Mouse (Mus musculus) small intestine, adult 2 months (tissue): ENCODE measurements at regions not wholly inside any gene's neighbourhood (a gene's known extent, or its start where the extent isn't known, plus 50 kb on each side); places are given as distances from the start of the nearest gene placed in this dataset.

Source experiments
- CTCF ChIP-seq: fragments of 200-500 bp; IDR thresholded peaks from 2 replicates; pipeline ENCODE4 v1.5.1; 2012; ENCODE audit warnings: low read depth, mild to moderate bottlenecking, control low read depth, inconsistent platforms, low read length, moderate library complexity, mixed read lengths; ENCODE audit not compliant: insufficient replicate concordance, insufficient read length; ENCODE audit errors: extremely low read depth
- POLR2A ChIP-seq: fragments of 200-500 bp; IDR thresholded peaks from 2 replicates; pipeline ENCODE4 v1.6.1; 2012; ENCODE audit warnings: low read depth, mild to moderate bottlenecking, control low read depth, inconsistent platforms, low read length, moderate library complexity

DNA sequence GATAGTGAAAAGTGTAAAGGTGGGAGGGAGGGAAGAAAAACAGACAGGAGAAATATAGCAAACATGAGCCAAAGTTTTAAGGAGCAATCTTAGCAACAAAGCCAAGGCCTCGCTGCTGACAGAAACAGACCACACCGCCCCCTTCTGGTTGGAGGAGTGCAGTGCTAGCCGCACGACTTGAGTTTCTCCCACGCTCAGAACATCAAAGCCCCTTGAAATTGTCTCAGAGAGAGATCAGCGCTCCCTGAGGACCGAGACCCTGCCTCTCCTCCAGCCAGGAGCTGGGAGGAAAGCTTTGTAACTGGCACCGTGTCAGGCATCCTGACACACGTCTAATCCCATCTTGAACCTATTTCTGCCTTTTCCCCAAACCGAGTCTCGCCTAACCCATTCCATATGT is 216.4 kb downstream of the Rplp1 start:
- peak; percentile 99 for TF ChIP-seq CTCF
- TF ChIP-seq POLR2A, result 0 out of 2 replicates have a peak, but pooled peaks have one; percentile 15
